Mouse (Mus musculus): ENCODE results near the gene Ap1m1.

Ap1m1 gene

DNA sequence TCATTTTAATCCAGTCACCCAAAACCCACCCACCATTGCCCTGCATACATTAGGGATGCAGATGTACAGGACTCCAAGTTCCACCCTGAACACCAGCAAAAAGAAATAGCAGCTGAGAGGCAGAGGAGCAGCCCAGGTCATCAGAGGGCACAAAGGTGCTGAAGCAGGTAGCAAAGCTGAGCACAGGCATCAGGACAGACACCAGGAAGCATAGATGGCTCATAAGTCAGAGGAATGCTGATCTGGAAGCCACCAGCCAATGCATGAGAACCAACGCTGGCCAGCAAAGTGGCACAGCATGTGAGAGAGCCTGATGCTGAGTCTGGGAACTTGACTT, 18.1 kb downstream of the Ap1m1 start:
- DNase-seq (ENCODE audit: low read depth, low spot score), result no peak

DNA sequence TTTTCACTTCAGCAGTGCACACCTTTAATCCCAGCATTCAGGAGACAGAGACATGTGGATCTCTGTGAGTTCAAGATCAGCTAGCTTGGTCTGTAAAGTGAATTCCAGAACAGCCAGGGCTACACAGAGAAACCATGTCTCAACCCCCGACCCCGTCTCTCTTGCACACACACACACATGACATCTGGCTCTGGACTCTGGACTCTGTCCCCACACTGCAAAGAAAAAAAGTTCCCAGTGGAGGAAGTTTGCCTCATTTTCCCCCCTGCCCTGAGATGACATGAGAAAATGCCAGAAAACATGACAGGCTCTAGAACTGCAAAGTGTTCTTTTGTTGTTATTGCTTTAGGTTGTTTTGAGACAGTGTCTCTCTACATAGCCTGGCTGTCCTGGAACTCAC, 20.0 kb downstream of the Ap1m1 start:
- no peak for DNase-seq (ENCODE audit: low read depth, low spot score)

DNA sequence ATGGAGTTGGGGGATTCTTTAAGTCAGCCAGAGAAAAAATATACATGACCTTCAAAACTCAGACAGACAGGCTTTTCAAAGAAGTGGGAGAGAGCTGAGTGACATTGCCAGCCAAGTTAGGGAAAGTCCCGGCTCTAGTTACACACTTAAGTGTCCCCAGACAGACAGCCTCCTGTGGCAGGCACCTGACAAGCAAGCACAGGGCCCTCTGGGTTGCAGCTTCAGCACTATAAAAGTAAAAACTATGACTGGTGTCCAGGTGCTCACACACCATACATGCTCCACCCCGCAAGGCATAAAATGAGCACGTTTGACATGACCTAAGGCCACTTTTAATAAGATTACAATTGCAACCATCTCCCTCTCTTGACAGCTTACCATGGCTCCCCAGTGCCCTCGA, 20.8 kb downstream of the Ap1m1 start:
- DNase-seq (ENCODE audit: low read depth, low spot score), result no peak

DNA sequence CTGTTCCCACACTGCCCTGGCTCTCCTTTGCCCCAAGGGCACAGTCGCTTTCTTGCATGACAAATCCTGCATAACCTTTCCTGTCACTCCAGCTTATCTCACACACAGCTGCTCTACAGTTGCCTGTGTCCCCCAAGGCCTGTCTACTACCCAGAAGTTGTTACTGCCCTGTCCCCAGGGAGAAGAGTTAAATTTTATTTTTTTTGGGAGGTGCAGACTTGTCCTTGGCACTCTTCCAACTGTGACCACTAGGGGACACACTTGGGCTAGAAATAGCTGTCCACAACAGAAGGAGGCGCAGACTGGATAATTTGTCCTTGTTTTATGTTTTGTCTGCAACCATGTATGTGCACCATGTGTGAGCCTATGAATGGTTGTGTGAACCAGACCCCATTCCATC, 21.2 kb downstream of the Ap1m1 start:
- DNase-seq (ENCODE audit: low read depth, low spot score), result no peak

DNA sequence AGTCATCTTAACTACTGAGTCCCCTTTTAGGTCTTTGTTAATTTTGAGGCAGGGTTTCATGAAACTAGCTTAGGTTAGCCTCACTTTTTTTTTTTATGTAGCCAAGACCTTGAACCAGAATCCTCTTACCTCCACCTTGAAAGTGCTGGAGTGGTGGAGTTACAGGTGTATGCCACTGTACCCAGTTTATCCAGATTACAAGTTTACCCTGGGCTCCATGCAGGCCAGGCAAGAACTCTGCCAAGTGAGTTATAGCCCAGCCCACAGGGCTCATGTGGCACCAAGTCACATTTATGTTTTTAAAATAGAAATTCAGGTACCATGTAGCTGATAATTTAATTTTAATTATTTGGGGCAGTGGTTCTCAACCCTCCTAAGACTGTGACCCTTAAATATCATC, 21.6 kb downstream of the Ap1m1 start:
- no peak for DNase-seq (ENCODE audit: low read depth, low spot score)

DNA sequence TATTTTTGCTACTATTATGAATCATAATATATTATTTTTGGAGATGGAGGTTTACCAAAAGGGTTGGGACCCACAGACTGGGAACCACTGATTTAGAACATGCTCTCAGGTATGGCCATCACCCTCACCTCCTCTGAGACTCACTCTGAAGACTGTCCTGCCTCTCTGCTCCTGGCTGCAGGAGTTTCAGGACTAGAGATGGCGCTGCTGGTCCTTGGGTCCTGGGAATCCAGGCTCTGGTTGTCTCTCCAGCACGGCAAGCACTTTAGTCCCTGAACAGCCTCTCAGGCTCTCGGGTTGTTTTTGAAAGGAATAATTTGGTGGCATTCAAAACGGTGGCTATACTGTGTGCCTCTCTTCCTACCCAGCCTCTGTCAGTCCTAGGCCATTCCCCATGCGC, 22.1 kb downstream of the Ap1m1 start:
- no peak for DNase-seq (ENCODE audit: low read depth, low spot score)

DNA sequence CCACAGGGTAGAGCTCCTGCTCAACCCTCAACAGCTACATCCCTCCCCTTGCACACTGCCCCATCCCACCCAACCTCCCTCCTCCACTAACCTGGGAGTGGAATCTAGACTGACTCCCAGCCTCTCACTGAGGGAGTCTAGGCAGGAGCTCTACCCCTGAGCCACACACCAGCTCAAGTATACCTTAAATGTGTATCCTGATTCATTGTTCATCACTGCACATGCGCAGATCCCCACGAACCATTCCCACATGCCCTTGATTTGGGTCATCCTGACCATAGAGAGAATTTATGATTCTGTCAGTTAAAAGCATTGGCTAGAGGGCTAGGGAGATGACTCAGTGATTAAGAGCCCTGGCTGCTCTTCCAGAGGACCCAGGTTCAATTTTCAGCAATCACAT, 22.9 kb downstream of the Ap1m1 start:
- no peak for DNase-seq (ENCODE audit: low read depth, low spot score)

DNA sequence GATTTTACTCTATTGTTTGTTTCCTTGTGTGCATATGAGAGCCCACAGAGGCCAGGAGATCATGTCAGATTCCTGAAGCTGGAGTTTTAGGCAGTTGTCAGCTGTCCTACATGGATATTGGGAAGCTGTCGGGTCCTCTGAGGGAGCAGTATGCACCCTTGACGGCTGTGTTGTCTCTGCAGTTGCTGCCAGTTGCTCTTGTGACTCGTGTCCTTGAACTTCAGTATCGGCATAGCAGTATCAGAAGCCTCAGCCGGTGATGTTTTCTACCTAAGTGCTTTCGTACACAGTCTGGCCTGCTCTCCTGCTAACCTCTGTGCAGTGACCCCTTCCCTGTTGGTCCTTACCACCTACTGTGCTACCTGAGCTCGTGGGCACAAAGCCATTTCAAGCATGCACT, 23.6 kb downstream of the Ap1m1 start:
- no peak for DNase-seq (ENCODE audit: low read depth, low spot score)

DNA sequence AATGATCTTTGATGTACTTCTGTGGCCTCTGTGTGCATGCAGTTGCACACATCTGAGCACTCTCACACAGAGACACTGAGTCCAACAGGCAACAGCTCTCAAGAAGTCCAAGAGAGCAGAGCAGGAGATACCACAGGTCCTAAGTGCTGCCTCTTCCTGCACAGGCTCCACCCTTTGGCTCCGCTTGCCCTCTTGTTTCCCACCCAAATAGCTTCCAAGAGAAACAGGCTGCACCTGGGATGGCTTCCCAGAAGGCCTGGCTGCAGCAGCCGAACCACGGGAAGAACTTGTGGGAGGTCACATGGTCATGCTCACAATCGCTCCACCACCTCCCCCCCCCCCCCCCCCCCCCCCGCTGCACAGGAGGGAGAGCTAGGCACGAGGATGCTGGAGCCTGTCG, 25.5 kb downstream of the Ap1m1 start:
- no peak for DNase-seq (ENCODE audit: low read depth, low spot score)

DNA sequence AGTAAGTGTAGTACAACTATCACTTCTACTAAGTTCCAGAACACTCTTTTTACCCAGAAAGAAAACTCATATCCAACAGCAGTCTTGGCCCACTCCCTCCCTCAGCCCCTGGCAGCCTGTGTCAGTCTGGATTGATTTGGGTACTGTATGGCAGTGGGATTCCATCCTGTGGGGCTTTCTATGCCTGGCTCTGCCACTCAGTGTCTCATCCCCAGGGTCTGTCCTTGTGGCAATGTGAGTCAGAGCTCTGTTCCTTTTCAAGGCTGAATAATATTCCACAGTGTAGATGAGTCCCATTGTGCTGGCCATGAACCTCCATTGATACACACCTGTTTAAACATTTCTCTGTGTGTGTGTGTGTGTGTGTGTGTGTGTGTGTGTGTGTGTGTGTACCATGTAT, 26.9 kb downstream of the Ap1m1 start:
- DNase-seq (ENCODE audit: low read depth, low spot score), result no peak

DNA sequence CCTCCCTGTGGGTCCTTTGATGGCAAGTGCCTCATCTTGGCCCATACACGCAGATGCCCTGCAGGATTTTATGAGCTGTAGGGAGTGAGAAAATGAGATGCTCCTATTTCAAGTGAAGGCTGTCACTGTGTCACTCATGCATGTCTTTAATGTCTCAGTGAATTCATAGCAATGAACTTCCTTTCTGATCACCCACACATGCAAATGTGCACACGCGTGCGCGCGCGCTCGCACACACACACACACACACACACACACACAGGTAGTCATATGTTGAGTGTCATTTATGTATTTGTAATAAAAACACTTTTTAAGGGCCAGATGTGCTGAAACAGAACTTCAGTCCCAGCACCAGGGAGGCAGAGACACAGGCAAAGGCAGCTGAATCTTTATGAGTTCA, 27.3 kb downstream of the Ap1m1 start:
- DNase-seq (ENCODE audit: low read depth, low spot score), result no peak

DNA sequence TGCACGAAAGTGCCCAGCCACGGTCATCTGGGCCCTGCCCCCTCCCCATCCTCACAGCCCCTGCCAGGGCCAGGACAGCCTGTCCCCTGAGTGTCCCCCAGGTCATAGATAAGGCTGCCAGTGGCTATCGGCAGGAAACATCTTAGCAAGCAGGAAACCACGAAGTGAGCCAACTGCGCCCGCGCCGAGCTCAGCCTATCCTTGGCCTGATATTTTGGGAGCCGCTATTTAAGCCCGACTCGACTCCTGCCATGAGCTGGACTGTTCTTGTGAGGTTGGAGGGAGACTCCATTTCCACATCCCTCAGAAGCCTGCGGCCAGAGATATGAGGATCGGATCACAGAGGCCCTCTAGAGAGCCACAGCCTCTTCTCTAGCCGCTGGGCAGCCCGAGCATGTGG, 28.5 kb downstream of the Ap1m1 start:
- no peak for DNase-seq (ENCODE audit: low read depth, low spot score)

DNA sequence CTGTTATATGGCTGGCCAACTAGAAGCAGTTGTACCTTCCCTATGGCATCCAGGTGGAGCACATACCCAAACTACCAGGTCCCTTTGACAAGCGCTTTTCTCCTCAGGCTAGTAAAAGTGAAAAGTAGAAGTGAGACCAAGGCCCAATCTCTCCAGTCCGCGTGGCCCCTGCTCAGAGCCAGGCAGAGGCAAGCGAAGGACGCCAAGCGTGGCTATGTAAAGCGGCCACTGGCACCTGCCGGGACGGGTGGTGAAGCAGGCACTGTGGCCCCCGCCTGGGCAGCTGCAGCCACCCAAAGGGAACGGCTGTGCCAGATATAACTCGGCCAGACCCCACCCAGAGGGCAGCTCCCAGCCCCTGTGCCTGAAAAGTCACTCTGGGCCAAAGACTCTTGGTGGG, 30.8 kb downstream of the Ap1m1 start:
- no peak for DNase-seq (ENCODE audit: low read depth, low spot score)

DNA sequence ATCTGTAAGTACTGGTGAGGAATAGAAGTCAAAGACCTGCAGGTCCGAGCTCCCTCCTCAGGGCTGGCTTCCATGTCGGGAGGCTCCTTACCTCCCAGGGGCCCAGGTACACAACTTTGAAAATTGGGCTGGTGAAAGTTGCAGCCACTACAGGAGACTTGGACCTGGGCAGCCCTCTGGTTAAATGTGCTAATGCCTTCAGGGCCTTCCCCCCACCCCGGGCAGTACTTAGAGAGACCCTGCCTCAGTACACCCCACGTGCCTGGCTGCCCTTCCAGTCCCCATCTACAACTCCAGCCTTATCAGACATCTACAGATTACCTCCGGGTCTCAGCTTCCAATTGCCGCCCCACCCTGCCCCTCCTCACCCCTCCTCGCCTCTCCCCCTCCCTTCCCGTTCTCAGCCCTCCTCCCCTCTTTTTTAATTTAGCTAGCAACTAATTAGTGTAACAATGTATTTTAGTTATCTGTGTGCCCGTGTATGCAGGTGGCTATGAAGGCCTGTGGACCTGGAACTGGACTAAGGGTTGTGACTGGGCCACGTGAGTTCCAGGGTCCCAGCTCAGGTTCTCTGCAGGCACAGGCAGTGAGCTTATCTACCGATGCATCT, 31.3 kb downstream of the Ap1m1 start:
- DNase-seq (ENCODE audit: low read depth, low spot score), result no peak

DNA sequence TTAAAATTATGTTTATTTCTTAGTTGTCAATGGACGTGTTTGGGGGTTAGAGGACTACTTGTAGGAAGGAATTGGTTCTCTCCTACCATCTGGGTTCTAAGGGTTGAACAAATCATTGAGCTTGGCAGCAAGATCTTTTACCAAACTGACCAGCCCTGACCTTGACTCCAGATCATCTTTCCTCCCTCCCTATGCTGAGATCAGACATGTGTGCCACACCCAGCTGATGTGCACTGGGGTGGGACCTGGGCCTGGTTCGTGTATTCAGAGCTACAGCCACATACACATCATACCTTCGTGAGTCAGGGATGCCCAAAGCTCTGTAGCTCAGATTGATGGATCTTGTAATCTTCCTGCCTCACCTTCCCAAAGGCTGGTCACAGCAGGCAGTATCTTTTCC, 31.9 kb downstream of the Ap1m1 start:
- no peak for DNase-seq (ENCODE audit: low read depth, low spot score)

DNA sequence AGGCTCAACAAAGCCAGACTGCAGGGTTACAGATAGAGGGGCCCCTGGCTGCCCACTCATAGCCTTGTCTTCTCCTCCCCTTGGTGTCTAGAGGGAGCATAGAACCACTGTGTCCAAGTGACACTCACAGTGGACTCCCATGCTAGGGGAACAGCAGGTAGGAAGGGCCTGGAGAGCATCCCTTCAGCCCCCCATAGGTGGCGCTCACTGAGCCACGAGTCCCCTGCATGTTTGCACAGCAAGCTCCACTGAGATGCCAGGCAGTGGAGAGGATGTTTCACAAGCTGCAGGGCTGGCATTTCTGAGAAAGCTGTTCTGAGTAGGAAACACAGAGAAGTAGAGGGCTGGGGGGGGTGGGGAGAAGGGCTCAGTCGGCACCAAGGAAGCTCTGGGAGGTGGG, 32.5 kb downstream of the Ap1m1 start:
- peak; percentile 74 for DNase-seq (ENCODE audit: low read depth, low spot score)

DNA sequence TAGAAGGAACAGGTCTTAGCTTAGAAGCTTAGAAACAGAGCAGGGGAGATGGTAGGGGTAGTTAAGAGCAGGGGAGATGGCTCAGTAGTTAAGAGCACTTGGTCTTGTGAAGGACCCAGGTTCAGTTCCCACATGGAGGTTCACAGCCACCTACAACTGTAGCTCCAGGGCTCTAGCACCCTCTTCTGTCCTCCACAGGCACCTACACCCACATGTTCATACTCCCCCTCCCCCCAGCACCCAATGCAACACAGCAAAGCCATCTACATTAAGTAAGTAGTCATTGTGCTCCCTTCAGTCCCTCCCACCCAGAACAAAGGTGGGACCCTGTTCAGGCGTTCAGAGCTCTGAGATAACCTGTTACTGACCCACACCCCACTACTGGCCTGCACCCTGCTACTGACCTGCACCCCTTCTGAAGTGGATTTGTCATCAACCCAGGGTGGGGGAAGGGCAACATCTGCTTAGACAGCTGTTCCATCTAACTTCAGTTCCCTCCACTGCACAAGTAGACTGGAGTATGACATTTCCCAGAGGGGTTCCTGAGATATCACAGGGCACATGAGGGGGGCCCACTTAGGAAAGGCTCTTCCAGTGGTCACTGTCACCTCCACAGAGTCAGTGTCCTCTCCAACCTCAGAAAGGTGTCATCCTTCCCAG, 33.4 kb downstream of the Ap1m1 start:
- no peak for DNase-seq (ENCODE audit: low read depth, low spot score)

DNA sequence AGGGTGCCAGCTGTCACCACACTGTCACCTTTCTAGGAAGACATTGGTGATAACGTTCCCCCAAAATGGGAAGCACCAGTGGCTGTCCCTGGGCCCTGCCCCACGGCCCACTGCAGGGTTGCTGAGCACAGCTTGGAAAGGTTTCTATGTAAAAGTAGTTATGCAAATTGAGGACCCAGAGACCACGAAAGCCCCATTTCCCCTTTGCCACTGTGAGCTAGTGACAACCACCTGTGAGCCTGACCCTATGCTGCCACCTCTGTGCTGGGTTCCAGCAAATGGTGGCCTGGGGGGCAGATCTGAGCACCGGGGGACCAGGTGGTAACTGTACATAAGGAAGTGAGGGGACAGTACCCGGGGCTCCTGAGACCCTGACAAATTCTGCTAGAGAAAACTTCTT, 34.0 kb downstream of the Ap1m1 start:
- no peak for DNase-seq (ENCODE audit: low read depth, low spot score)

DNA sequence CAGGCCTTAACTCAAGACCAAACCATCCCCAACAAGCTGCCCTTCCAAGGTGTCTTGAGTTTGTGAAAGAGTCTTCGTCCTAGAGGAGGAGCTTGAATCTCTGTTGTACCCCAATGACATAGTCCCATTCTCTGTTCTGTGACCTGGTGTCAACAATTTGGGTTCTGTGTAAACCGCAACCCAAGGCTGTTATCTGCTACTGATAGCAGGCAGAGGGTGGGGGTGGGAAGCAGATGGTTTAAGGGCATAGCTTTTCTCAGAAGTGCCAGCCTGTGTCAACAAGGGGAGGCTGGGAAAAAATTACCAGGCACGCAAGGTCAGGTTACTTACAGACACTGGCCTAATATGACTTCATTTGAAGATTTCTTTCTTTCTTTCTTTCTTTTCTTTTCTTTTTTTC, 37.4 kb downstream of the Ap1m1 start:
- no peak for DNase-seq (ENCODE audit: low read depth, low spot score)

DNA sequence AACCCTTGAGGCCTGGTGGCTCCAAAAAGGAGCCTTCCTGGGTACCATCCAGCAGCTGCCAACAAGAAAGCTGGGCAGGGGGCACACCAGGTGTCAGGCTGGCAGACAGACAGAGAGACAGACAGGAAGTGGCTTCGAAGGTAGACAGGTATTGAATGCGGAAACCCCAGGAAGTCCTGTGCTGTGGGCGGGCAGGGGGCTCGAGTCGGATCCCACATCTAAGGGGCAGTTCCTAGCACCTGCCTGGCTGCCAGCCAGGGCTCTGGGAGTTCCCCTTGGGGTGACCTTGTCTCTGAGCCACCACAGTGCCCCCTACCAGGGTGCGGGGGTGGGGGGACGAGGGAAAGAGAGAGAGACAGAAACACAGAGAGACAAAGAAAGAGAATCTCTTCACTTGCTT, 39.3 kb downstream of the Ap1m1 start:
- no peak for DNase-seq (ENCODE audit: low read depth, low spot score)

DNA sequence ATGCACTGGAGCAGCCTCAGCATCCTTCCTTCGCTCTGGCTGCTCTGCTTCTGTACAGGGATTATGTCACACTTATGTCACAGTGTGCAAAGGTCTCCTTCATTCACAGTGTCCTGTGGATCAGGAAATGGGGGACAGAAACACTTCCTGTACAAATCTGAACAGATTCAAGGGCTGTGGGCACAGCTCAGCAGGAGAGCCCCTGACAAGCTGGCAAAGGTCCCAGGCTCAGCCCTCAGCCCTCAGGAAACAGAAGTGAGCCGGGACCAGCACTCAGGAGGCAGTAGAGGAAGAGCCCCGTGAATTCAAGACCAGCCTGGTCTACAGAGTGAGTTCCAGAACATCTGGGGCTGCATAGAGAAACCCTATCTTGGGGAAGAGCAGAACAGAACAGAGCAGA, 41.8 kb downstream of the Ap1m1 start:
- DNase-seq (ENCODE audit: low read depth, low spot score), result no peak

DNA sequence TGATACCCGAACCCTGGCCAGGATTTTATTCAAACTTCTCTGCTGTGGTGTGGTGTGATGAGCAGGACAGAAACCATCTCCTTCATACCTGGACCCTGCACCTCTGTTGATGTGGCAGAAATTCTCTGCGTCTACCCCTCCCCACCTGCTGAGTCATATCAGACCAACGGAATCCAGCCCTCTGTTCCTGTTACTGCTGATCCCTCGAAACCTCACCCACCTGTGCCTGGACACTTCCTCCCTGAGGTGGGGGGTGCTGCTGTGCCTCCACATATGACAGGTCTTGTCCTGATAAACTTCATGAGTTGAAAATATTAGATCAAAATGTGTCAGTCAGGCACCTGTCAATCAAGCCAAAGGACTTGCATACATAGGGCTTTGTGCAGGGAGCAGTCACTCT, 45.5 kb downstream of the Ap1m1 start:
- no peak for DNase-seq (ENCODE audit: low read depth, low spot score)

DNA sequence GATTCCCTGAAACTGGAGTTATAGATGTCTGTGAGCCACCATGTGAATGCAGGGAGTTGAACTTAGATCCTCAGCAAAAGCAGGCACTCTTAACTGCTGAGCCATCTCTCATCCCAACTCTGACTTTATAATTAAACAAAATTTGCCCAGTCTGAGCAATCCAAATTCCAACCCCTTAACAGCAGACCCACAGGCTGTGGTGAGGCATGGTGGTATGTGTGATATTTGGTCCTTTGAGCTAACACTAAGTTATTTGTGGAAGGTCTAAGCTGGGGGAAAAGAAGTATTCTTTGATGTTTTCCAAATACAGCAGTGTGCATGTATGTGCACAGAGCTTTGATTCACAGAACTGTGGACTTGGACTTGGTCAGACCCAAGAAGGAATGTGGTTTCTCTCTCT, 49.2 kb downstream of the Ap1m1 start:
- DNase-seq (ENCODE audit: low read depth, low spot score), result no peak

DNA sequence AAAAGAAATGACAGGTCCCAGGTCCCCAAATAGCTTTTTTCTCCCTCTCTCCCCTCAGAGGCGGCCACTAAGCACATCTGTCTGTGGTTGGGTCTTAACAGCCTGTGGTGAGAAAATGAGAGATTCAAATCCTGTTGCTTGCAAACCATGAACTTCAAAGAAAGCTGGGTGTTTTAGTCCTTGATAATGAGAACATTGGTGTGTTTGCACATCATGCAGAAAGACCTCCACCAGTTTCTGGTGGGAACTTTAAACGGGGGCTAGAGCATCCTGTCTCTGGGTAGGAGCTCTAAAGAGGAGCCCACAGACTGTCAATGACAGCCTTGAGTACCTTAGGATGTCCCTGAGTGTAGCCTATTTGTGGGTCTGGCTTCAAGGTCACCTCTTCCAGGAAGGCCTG, 51.3 kb downstream of the Ap1m1 start:
- DNase-seq (ENCODE audit: low read depth, low spot score), result no peak
